Mouse (Mus musculus): ENCODE measurements at regions not wholly inside any gene's neighbourhood (a gene's known extent, or its start where the extent isn't known, plus 50 kb on each side); places are given as distances from the start of the nearest gene placed in this dataset.

GRCm38 (mm10) chr4:81178047-81178781 lies 264.4 kb downstream of the Mpdz start:
- no peak for DNase-seq (ENCODE audit: low read depth, low spot score)

DNA sequence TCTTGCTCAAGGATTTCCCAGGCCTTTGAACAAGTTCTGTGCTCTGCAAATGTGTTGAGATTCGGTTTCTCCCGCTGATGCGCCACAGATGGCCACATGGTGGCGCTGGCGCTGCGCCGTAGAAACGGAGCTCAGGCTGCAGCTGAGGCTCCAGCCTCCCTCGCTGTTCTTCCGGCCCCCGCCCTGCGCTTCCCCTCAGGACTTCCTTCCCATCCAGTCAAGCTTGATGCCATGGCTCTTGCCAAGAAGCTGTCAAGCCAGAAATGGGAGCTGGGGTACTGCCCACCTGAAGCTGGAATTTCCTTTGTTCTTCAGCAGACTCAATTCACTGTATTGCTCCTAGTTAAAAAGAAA lies 263.9 kb downstream of the Mpdz start:
- peak; percentile 88 for DNase-seq (ENCODE audit: low read depth, low spot score)

GRCm38 (mm10) chr4:81216123-81216522 lies 226.5 kb downstream of the Mpdz start:
- DNase-seq (ENCODE audit: low read depth, low spot score): no peak

GRCm38 (mm10) chr4:81217979-81218378 lies 224.6 kb downstream of the Mpdz start:
- no peak for DNase-seq (ENCODE audit: low read depth, low spot score)

DNA sequence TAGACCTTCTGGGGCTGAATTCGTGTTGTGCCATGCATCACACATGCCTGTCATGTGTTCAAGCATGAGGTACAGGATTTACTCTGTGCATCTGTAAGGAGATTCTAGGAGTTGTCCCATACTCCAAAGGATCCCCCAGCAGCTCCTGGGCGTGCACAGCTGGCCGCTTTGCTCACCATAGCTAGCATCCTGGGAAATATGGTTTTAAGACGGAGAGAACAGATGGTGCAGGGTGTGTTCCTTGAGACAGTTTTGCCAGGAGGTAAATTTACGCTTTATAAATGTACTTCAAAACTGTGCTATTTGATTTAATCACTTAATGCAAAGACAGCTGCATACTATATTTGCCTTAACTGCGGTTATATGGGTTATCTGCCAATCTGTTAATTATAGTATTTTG lies 220.6 kb downstream of the Mpdz start:
- DNase-seq (ENCODE audit: low read depth, low spot score): no peak

DNA sequence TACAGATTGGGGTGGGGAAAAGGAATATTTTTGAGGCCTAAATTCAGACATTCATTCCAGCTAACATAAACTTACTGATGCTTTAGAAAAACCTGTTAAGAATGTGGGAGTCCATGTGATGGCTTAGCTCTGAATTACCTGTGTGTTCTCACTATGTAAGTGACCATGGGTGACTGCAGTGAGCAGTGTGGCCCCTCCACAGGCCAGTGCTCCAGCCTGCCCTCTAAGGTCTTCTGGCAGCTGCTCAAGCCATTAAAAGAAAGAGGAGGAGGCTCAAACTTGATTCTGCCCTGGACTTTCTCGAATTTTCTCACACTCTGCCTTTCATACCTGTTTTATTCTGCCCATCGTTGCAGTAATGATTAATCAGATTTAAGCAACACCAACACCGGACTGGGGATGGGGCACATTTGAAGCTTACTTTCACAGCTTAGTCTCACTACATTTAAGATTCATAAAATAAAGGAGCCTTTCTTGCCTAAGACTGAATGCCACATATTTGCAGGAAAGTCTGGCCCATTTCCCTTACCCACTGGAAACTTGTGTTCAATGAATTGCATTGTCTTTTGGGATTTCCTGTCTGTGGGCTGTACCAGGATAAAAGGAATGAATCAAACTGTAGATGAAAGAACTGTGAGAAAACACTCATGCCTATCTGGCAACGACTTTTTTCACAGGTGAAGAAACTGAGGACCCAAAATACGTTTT lies 220.0 kb downstream of the Mpdz start:
- no peak for DNase-seq (ENCODE audit: low read depth, low spot score)

Measured in forelimb bud, embryonic 11.5 days (tissue).